Mouse (Mus musculus) CH12.LX (cell line): ENCODE measurements around the gene Jtb. TPM values are rescaled to one million over a fixed set of nuclear protein-coding genes. Genes with fewer than 3 reads are reported as not detected.

Experiments used
- DNase-seq: peaks from one replicate; pipeline ENCODE4 v3.0.0-alpha.2; 2013; ENCODE audit errors: extremely low read depth
- H3K27ac ChIP-seq: 2 replicates; pipeline ENCODE4 v1.5.1; 2012; ENCODE audit warnings: low read depth, mild to moderate bottlenecking, control low read depth, moderate library complexity; ENCODE audit not compliant: insufficient read depth
- H3K27me3 ChIP-seq: replicated peaks from 2 replicates; pipeline ENCODE3; 2012; ENCODE audit warnings: inconsistent platforms
- H3K36me3 ChIP-seq, 2 experiments: replicated peaks in 1 of 2; 2 replicates each; pipeline versions ENCODE3 to v1.6.1; 2012; ENCODE audit warnings: inconsistent platforms in 1 of 2, low read length in 1 of 2, mild to moderate bottlenecking in 1 of 2, mixed read lengths in 1 of 2, moderate library complexity in 1 of 2; ENCODE audit not compliant: control insufficient read depth in 1 of 2, insufficient read depth in 1 of 2
- H3K4me1 ChIP-seq, 2 experiments: 2 replicates each; pipeline ENCODE4 v1.6.1; 2012; ENCODE audit warnings: inconsistent platforms in 1 of 2, moderate library complexity in 1 of 2; ENCODE audit not compliant: insufficient read depth in 2 of 2, control insufficient read depth in 1 of 2
- H3K4me2 ChIP-seq: 2 replicates; pipeline ENCODE4 v1.6.1; 2012; ENCODE audit warnings: low read depth, mild to moderate bottlenecking, control low read depth; ENCODE audit not compliant: poor library complexity, insufficient read depth, severe bottlenecking
- H3K4me3 ChIP-seq, 3 experiments: fragments of 150-350 bp in 1 of 3; sonication (generic) in 1 of 3; replicated peaks in 1 of 3; 2 replicates each; pipeline versions ENCODE3 to v1.5.1; 2011 to 2012; ENCODE audit warnings: low read depth in 2 of 3, low read length in 2 of 3, mild to moderate bottlenecking in 2 of 3, moderate library complexity in 2 of 3, control low read depth in 1 of 3, improper control_type of control experiment in 1 of 3, inconsistent platforms in 1 of 3, mixed read lengths in 1 of 3; ENCODE audit not compliant: poor library complexity in 1 of 3
- H3K79me2 ChIP-seq: replicated peaks from 2 replicates; pipeline ENCODE4 v1.6.1; 2012; ENCODE audit warnings: mild to moderate bottlenecking, moderate library complexity; ENCODE audit not compliant: control insufficient read depth, poor library complexity, insufficient read depth, severe bottlenecking; ENCODE audit errors: extremely low read depth
- H3K9ac ChIP-seq: 2 replicates; pipeline ENCODE4 v1.6.1; 2012; ENCODE audit warnings: low read depth, mild to moderate bottlenecking, control low read depth, moderate library complexity; ENCODE audit not compliant: insufficient read depth
- H3K9me3 ChIP-seq: replicated peaks from 2 replicates; pipeline ENCODE3; 2012; ENCODE audit warnings: low read length, inconsistent platforms, mixed read lengths
- CHD1 ChIP-seq: IDR thresholded peaks from 2 replicates; pipeline ENCODE4 v1.6.1; 2012; ENCODE audit warnings: low read depth, low read length, improper control_type of control experiment, inconsistent platforms
- CTCF ChIP-seq, 2 experiments: IDR thresholded peaks in 1 of 2; conservative IDR thresholded peaks in 1 of 2; 2 replicates each; pipeline ENCODE4 v1.5.1; 2011 to 2012; ENCODE audit warnings: low read depth in 2 of 2, low read length in 2 of 2, improper control_type of control experiment in 1 of 2, inconsistent platforms in 1 of 2, mild to moderate bottlenecking in 1 of 2, moderate library complexity in 1 of 2
- E2F4 ChIP-seq: IDR thresholded peaks from 2 replicates; pipeline ENCODE4 v1.6.1; 2011; ENCODE audit warnings: low read depth, low read length, improper control_type of control experiment; ENCODE audit not compliant: insufficient replicate concordance
- EP300 ChIP-seq: IDR thresholded peaks from 2 replicates; pipeline ENCODE4 v1.6.1; 2011; ENCODE audit warnings: low read length, improper control_type of control experiment
- GABPA ChIP-seq: IDR thresholded peaks from 2 replicates; pipeline ENCODE4 v1.6.1; 2012; ENCODE audit warnings: low read depth, low read length, improper control_type of control experiment, inconsistent platforms; ENCODE audit not compliant: insufficient replicate concordance
- HCFC1 ChIP-seq: IDR thresholded peaks from 2 replicates; pipeline ENCODE4 v1.6.1; 2012; ENCODE audit warnings: low read depth, mild to moderate bottlenecking, inconsistent platforms, low read length, improper control_type of control experiment
- IRF4 ChIP-seq: IDR thresholded peaks from 2 replicates; pipeline ENCODE4 v1.6.1; 2014; ENCODE audit warnings: low read depth, mild to moderate bottlenecking, inconsistent platforms, low read length, improper control_type of control experiment
- JUN ChIP-seq: IDR thresholded peaks from 2 replicates; pipeline ENCODE4 v1.6.1; 2011; ENCODE audit warnings: low read depth, mild to moderate bottlenecking, low read length, improper control_type of control experiment, moderate library complexity; ENCODE audit not compliant: insufficient read depth
- JUND ChIP-seq: conservative IDR thresholded peaks from 2 replicates; pipeline ENCODE4 v1.6.1; 2011; ENCODE audit warnings: low read depth, low read length, improper control_type of control experiment
- MAFK ChIP-seq: IDR thresholded peaks from 2 replicates; pipeline ENCODE4 v1.6.1; 2011; ENCODE audit warnings: low read length, improper control_type of control experiment; ENCODE audit not compliant: insufficient replicate concordance
- MAX ChIP-seq: IDR thresholded peaks from 2 replicates; pipeline ENCODE4 v1.6.1; 2011; ENCODE audit warnings: low read length, improper control_type of control experiment
- MEF2A ChIP-seq: IDR thresholded peaks from 2 replicates; pipeline ENCODE4 v1.6.1; 2014; ENCODE audit warnings: low read depth, mild to moderate bottlenecking, inconsistent platforms, low read length, improper control_type of control experiment, borderline replicate concordance
- MXI1 ChIP-seq: IDR thresholded peaks from 2 replicates; pipeline ENCODE4 v1.6.1; 2011; ENCODE audit warnings: mild to moderate bottlenecking, low read depth, low read length, improper control_type of control experiment
- MYC ChIP-seq: IDR thresholded peaks from 2 replicates; pipeline ENCODE4 v1.6.1; 2011; ENCODE audit warnings: low read depth, mild to moderate bottlenecking, improper control_type of control experiment, low read length
- PAX5 ChIP-seq: IDR thresholded peaks from 2 replicates; pipeline ENCODE4 v1.6.1; 2012; ENCODE audit warnings: low read length, inconsistent platforms, mixed read lengths
- POLR2A ChIP-seq: IDR thresholded peaks from 2 replicates; pipeline ENCODE4 v1.6.1; 2011; ENCODE audit warnings: low read depth, mild to moderate bottlenecking, improper control_type of control experiment, low read length
- POLR2AphosphoS2 ChIP-seq: IDR thresholded peaks from 2 replicates; pipeline ENCODE4 v1.6.1; 2011; ENCODE audit warnings: low read depth, low read length, improper control_type of control experiment
- RAD21 ChIP-seq: IDR thresholded peaks from 2 replicates; pipeline ENCODE4 v1.6.1; 2011; ENCODE audit warnings: low read depth, mild to moderate bottlenecking, low read length, improper control_type of control experiment, moderate library complexity
- RCOR1 ChIP-seq: conservative IDR thresholded peaks from 2 replicates; pipeline ENCODE4 v1.6.1; 2012; ENCODE audit warnings: low read depth, mild to moderate bottlenecking, inconsistent platforms, low read length, improper control_type of control experiment
- SIN3A ChIP-seq: IDR thresholded peaks from 2 replicates; pipeline ENCODE4 v1.6.1; 2012; ENCODE audit warnings: low read length, improper control_type of control experiment, inconsistent platforms
- TBP ChIP-seq: conservative IDR thresholded peaks from 2 replicates; pipeline ENCODE4 v1.6.1; 2011; ENCODE audit warnings: low read depth, low read length, improper control_type of control experiment
- USF2 ChIP-seq: conservative IDR thresholded peaks from 2 replicates; pipeline ENCODE4 v1.6.1; 2011; ENCODE audit warnings: low read depth, low read length, improper control_type of control experiment
- ZMIZ1 ChIP-seq: IDR thresholded peaks from 2 replicates; pipeline ENCODE4 v1.6.1; 2012; ENCODE audit warnings: low read depth, mild to moderate bottlenecking, inconsistent platforms, low read length, improper control_type of control experiment
- ZNF384 ChIP-seq: IDR thresholded peaks from 2 replicates; pipeline ENCODE4 v1.6.1; 2012; ENCODE audit warnings: low read depth, low read length, improper control_type of control experiment, inconsistent platforms
- dilution Hi-C: fragments of 300-500 bp; cut with MboI; formaldehyde crosslinking; loops from 2 replicates; pipeline ENCODE4 v1.14.3; 2020; ENCODE audit warnings: low sequenced_read_pairs; ENCODE audit not compliant: extremely low pct_unique_long_range_greater_than_20kb, extremely low pct_ligation_motif_present
- in situ Hi-C: fragments of 300-500 bp; cut with MboI; formaldehyde crosslinking; loops from 3 replicates; pipeline ENCODE4 v1.14.3; 2019; ENCODE audit warnings: low sequenced_read_pairs, low pct_ligation_motif_present, low pct_unique_long_range_greater_than_20kb, mixed read lengths
- polyA plus RNA-seq: library from polyadenylated mRNA; unstranded; fragments of >175 nt; gene quantifications from 2 replicates; pipeline ENCODE4 v1.2.1, GENCODE M21; 2012; ENCODE audit warnings: low read depth; ENCODE audit not compliant: insufficient read length
- total RNA-seq, 2 experiments: library from RNA; depleted of rRNA; stranded (reverse); fragments of 300-350 nt in 1 of 2; fragments of >200 nt in 1 of 2; gene quantifications; 2 replicates each; pipeline ENCODE4 v1.2.3; 2012 to 2014

The Jtb gene
- total and polyA plus RNA-seq, 3 experiments = 50.8 to 73.6 (median 54.2) TPM

- Histone ChIP-seq H3K4me1 (peaks cover 2 to 6% of the 10 kb centered on the region in 2 experiments; a peak in 3 of 4 replicates), H3K36me3 (peaks cover 92 to 98% of the 10 kb centered on the region in 2 experiments), H3K79me2 (peaks cover 3% of the 10 kb centered on the region; the same call in 1 of the 2 replicates), H3K4me2 (no peak overlapping the region), H3K4me3 (no peak overlapping the region), H3K9me3 (no peaks in the 10 kb centered on the region), H3K27me3 (no peaks in the 10 kb centered on the region), H3K27ac (no peak overlapping the region), H3K9ac (no peak overlapping the region)
- in situ Hi-C loops = no loop called here
- TF ChIP-seq PAX5 (no peak), USF2 (no peak), MXI1 (no peak), CHD1 (no peak), MAFK (no peak), IRF4 (no peak), MEF2A (no peak), JUND (no peak), ZNF384 (no peak), POLR2AphosphoS2 (no peak), SIN3A (no peak)
- dilution Hi-C loops = no loop called here
- DNase-seq = no peak
These were observed 42.5 kb downstream of the Jtb start for GRCm38 (mm10) chr3:90273855-90274254.

GRCm38 (mm10) chr3:90275286-90275685 lies 43.9 kb downstream of the Jtb start:
- Histone ChIP-seq H3K9me3 (no peaks in the 10 kb centered on the region), H3K4me3 (no peak overlapping the region), H3K36me3 (peaks cover 94 to 98% of the 10 kb centered on the region in 2 experiments), H3K4me1 (no peaks in the 10 kb centered on the region), H3K9ac (no peak overlapping the region), H3K4me2 (no peak overlapping the region), H3K27ac (no peak overlapping the region), H3K27me3 (no peaks in the 10 kb centered on the region), H3K79me2 (no peaks in the 10 kb centered on the region)
- dilution Hi-C loops = no loop called here
- in situ Hi-C loops = no loop called here
- DNase-seq = no peak
- TF ChIP-seq GABPA = no peak
- no peak for TF ChIP-seq MAX
- TF ChIP-seq HCFC1 = no peak
- TF ChIP-seq EP300 = no peak
- TF ChIP-seq E2F4 = no peak
- no peak for TF ChIP-seq RCOR1
- no peak for TF ChIP-seq MYC
- no peak for TF ChIP-seq TBP
- no peak for TF ChIP-seq SIN3A
- TF ChIP-seq RAD21 = no peak
- TF ChIP-seq MAFK = no peak
- TF ChIP-seq ZNF384 = no peak
- no peak for TF ChIP-seq POLR2A
- TF ChIP-seq MEF2A = no peak
- TF ChIP-seq JUN = no peak
- TF ChIP-seq POLR2AphosphoS2 = no peak
- no peak for TF ChIP-seq ZMIZ1
- TF ChIP-seq MXI1 = no peak
- no peak for TF ChIP-seq CTCF (conservative IDR thresholded peaks at IDR 0.05 in 1 of 2, IDR thresholded peaks at IDR 0.05 in 1 of 2; ENCODE audit: low read depth in 2 of 2, low read length in 2 of 2)
- TF ChIP-seq USF2 = no peak
